Mouse (Mus musculus): ENCODE data around the gene Strn3.
A peak's percentile ranks its signal among the peaks of the same experiment; 100 is the strongest.
"Not testable (repeated sequence)": the region's sequence is repeated elsewhere in the genome, so short reads cannot be mapped to it uniquely, and the experiment has no call there.

Strn3 gene

GRCm38 (mm10) chr12:51692870-51693269 is 1.2 kb upstream of the Strn3 start:
- DNase-seq = peak; percentile 25

GRCm38 (mm10) chr12:51690893-51691844 is 528 bp downstream of the Strn3 start, which contains the start of gene Ap4s1:
TSS of gene Ap4s1 (plus strand) at chr12:51691033.
- peak; percentile 76 for DNase-seq

- DNase-seq = no peak
These were observed 3.2 kb downstream of the Strn3 start for GRCm38 (mm10) chr12:51688546-51688945.

GRCm38 (mm10) chr12:51678844-51679243 is 12.9 kb downstream of the Strn3 start:
- DNase-seq = peak; percentile 28

DNA sequence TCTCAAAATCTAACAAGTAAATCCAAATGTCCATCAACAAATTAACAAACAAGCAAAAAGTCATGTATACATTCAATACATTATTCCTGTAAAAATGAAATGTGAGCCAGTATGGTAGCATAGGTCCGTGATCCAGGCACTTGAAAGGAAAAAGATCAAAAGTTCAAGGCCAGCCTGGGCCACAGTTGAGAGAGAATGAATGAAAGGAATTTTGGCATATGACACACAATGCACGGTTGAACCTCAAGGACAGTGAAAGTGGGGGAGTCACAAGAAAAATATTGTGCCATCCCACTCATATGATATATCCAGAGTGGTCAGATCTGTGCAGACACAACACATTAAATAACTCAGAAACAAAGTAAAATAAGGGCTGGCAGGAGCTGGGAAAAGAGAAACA is 15.3 kb downstream of the Strn3 start:
- DNase-seq = no peak

GRCm38 (mm10) chr12:51673270-51673669 is 18.4 kb downstream of the Strn3 start:
- no peak for DNase-seq

- no peak for DNase-seq
These were observed 20.3 kb downstream of the Strn3 start for GRCm38 (mm10) chr12:51671231-51671891.

- DNase-seq = no peak
These were observed 24.8 kb downstream of the Strn3 start for GRCm38 (mm10) chr12:51666708-51667430.

- no peak for DNase-seq
These were observed 27.8 kb downstream of the Strn3 start for GRCm38 (mm10) chr12:51663908-51664307.

DNA sequence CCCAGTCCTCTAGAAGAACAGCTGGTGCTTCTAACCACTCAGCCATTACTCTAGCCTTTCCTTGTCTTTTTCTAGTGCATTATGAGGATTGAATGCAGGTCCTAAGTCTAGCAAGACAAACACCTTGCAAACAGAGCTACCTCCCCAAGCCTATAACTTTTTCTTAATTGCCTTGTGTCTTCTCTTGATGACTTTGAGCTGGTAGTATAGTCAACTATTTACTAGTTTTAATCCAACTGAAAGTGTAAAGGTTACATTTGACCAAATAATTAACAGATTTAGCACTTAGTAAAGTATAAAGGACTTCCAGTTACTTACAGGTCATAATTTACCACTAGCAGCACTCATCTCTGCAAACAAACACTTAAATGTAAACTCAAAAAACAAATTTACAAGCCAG is 28.7 kb downstream of the Strn3 start:
- DNase-seq = no peak

DNA sequence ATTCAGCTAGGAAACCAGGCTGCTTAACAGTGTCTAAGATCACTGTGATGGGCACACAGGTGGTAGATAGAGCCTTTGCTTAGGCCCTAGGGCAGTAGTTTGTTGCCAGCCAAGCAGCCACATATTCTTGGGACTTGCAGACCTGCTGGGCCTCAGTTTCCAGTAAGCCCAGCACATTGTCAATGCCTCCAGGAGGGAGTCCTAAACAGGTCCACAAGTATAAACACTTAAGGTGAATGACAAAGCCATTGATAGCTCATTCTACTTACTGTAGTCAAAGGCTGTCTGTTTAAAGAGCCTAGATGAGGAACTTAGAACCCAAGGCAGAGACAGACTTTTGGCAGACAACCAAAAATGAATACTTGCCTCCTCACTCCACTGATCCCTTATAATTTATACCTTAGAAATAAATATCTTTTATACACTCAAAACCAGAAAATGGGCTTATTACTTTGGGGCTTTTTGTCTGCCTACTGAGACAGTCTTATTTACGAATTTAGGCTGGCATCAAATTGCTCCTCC is 35.7 kb downstream of the Strn3 start:
- DNase-seq = no peak

DNA sequence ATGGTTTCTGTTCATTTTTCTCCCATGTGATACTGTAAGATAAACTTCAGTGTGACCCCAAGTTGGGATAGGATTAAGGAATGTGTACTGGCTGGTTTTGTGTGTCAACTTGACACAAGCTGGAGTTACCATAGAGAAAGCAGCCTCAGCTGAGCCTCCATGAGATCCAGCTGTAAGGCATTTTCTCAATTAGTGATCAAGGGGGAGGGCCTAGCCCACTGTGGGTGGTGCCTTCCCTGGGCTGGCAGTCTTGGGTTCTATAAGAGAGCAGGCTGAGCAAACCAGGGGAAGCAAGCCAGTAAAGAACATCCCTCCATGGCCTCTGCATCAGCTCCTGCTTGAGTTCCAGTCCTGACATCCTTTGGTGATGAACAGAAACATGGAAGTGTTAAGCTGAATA is 42.3 kb downstream of the Strn3 start:
- not testable (repeated sequence) for DNase-seq

DNA sequence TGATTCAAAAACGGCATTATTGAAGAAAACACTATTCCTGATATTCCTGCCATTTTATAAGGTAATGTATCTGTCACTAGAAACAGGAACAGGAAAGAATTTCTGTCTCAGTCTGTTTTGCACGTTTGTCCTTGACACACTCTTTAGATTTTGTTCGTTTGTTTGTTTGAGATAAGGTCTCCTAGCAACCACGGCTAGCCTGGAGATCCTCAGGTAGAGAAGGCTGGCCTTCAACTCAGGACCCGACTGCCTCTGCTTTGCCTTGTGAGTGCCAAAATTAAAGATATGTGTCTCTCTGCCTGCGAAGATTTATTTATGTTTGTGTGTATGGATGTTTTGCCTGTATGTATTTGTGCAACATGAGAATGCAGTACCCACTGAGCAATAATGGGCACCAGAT is 49.8 kb downstream of the Strn3 start:
- no peak for DNase-seq

GRCm38 (mm10) chr12:51636689-51637470 is 54.8 kb downstream of the Strn3 start:
- no peak for DNase-seq

DNA sequence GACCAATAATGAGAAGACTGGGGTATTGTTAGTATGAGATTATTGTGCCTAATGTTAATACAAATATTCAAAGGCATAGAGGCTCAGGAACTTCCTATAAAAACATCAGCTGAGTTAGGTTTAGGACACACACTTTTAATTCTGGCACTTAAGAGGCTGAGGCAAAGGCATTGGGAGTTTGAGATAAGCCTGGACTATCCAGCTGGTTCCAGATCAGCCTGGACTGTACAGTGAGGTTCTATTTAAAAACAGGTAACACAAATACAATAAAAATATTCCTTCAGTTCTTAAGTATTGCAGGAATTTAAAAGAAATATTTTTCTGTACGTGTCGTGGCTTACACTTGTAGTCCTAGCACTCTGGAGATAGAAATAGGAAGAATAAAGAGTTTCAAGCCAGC is 55.4 kb downstream of the Strn3 start:
- DNase-seq = no peak

- no peak for DNase-seq
These were observed 58.2 kb downstream of the Strn3 start for GRCm38 (mm10) chr12:51633481-51633880.

DNA sequence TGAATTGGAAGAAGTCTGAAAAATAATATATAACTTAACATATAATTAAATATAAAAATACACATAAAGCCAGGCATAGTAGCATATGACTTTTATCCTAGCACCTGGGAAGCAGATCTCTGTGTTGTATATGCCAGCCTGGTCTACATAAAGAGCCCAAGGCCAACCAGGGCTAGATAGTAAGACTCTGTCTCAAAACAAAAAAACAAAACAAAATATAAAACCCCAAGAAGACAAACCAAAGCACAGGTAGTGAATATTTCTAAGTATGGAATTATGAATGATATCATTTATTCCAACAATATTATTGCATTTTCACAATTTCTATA is 68.4 kb downstream of the Strn3 start:
- DNase-seq = no peak

DNA sequence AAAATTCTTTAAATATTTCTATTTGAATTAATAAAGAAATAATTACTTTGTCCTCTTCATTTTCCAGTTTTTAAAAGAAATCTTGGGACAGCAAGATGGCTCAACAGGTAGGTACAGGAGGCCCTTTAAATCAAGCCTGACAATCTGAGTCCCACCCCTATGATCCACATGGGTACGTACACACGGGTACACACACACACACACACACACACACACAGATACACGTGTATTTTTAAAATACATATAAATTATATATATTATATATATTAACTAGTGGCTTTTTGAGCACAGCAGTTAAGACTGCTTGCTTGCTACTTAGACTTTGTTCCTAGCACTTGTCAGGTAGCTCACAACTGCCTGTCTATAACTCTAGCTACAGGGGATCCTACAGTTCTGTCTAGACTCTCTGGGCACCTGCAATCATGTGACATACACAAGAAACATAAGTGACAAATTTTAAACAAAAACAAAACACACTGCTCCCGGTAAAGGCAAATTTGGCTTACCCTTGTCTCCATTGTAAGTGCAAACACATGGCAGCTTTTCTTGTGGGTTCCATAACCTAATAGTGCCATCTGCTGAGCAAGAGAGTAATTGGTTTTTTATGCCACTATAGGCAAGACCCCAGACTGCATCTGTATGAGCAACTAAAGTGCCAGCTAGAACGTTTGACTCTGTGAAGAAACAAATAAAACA is 68.9 kb downstream of the Strn3 start:
- DNase-seq = no peak

GRCm38 (mm10) chr12:51621161-51621560 is 70.5 kb downstream of the Strn3 start:
- no peak for DNase-seq

- no peak for DNase-seq
These were observed 71.1 kb downstream of the Strn3 start for GRCm38 (mm10) chr12:51620572-51620971.

DNA sequence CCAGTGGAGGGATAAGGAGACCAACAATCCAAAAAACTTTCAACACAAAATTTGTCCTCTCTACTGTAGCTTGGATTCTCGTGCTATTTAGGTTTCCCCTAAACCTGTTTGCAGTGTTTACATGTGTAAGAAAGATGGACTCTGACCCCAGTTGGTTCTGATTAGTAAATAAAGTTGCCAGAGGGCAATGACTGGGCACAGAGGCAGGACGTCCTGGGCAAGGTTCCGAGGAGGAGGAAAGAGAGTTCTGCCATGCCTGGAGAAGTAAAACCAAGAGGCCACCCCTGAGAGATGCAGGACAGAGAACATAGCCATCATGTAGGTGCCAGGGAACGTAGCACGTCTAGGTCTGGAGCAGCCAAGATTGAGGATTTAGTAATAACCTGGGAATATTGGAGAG is 79.3 kb downstream of the Strn3 start:
- no peak for DNase-seq

DNA sequence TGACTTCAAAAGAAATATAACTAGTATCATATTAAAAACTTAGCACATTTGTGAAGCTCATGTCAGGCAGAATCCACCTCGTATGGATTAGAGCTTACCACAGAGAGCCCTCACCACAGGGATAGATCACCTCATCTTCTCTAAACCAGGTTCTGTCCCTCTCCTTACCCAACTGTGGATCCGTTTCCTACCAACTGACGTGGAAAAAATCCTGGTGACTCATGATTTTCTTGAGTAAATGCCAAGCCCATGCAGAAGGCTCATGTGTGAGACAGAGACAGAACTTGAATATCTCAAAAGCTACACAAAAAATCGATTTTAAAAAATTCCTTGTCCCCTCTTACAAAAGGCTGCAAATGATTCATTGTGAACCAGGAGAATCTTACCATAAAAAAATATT is 85.6 kb downstream of the Strn3 start:
- no peak for DNase-seq
